Mouse (Mus musculus): ENCODE results near the gene Lasp1.
"Not testable (repeated sequence)": the region's sequence is repeated elsewhere in the genome, so short reads cannot be mapped to it uniquely, and the experiment has no call there.

Gene Lasp1

DNA sequence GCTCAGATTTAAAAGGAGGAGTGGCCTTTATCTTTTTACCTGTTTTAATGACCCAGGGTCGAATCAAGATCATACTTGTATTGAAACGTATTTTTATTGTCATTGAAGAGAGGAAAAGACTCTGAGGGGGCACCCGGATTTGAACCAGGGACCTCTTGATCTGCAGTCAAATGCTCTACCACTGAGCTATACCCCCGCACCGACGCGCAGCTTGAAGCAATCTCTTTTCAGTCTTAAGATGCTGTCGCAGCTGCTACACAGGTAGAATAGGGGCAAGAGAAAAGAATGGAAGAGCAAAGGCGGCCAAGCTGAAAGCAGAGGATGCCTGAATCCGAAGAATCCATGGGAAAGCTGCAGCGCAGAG is at the start of gene Lasp1:
Gene Lasp1 (plus strand): TSS at position 219 of the 364 bp plus-strand sequence.
- peak; percentile 77 for DNase-seq (ENCODE audit: low spot score)

DNA sequence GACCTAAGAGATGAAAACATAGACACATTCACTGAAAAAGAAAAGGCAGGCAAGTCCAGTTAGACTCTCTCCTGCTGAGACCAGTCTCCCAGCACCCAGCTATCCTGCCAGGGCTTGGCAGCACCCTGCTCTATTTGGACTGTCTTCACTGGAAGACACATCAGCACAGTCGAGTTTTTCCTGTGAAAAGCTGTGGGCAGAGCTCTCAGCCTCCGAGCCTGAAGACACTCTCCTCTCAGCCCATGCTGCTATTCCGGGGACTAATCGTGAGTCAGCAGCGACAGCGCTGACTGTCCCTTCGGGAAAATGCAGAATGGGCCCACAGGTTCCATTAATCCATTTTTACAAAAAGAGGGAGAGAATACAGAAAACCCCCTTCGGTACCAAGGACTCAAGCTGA is 45.5 kb upstream of the Lasp1 start:
- no peak for DNase-seq (ENCODE audit: low spot score)

DNA sequence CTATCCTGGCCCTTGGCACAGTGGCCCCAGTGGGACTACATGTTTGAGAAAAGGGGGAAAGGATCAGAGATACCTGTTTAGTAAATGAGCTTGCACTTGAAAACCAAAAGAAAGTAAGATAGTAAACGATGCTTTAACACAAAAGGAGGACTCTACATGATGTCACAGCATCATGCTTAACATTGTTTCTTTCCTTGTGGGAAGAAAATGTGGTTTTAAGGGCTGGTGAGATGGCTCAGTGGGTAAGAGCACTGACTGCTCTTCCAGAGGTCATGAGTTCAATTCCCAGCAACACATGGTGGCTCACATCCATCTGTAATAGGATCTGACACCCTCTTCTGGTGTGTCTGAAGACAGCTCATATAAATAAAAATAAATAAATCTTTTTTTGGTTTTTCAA is 40.7 kb upstream of the Lasp1 start:
- DNase-seq (ENCODE audit: low spot score): no peak

DNA sequence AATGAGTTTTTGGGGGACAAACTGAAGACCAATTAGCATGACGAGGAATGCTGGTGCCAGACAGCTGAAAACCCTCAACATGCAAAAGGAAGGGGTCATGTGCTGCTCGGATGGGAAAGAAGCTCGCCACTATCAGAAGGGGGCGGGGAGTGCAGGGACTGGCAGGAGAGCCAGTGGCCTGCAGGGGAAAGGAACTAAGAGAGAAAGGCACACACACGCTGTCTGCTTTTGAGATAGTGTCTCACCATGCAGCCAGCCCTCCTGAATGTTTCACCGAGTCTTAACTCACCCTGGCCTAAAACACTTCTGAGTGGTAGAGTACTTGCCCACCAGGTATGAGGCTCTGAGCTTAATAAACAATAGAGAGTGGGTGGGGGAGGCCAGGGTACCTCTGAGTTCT is 39.9 kb upstream of the Lasp1 start:
- DNase-seq (ENCODE audit: low spot score): no peak

DNA sequence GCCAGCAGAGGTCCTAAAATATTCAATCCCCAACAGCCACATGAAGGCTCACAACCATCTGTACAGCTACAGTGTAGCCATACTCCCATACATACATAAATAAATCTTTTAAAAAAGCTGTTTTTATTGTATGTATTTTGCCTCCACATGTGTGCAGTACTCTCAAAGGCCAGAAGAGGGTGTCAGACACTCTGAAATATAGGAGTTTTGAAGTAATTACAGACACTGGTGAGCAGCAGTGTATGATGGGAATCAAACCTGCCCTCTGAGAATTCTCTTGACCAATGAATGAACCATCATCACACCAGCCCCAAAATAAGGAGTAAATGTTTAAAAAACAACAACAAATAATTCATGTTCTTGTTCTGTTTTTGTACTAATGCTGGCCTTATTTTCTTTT is 37.2 kb upstream of the Lasp1 start:
- no peak for DNase-seq (ENCODE audit: low spot score)

DNA sequence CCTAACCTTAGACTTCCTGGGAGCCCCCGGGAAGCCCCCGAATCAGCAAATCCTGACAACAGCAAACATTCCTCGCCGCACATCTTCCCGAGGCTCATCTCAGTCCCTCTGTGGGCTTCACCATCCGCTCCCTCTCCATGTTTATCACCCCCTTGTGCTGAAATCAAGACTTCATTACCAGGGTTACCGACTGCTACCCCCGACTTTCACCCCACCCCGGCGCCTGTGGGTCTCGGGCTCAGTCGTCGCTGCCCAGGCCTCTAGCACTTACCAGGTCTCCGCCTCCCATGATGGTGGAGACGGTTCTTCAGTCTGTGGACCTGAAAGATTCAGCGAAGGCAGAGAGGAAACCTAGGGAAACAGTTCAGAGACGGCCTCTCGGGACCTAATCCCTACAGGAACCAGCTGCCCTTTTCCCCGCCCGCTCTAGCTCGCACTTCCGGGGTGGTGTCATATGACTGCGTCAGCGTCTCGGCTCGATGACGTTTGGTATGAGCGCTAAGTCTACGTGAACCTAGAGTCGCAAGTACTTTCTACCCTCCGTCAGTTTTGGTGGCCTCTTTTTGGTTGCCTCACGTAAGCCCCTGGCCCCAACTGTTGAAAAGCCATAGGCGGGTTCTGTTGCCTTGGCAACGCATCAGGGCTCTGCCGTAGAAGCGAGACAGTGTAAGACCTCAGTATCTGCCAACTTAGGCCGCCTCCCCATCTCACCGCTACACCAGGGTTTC is 32.5 kb upstream of the Lasp1 start, which contains the start of gene Cwc25:
Gene Cwc25 (minus strand): TSS at position 403 of the 728 bp plus-strand sequence.
- DNase-seq (ENCODE audit: low spot score): peak; percentile 90

DNA sequence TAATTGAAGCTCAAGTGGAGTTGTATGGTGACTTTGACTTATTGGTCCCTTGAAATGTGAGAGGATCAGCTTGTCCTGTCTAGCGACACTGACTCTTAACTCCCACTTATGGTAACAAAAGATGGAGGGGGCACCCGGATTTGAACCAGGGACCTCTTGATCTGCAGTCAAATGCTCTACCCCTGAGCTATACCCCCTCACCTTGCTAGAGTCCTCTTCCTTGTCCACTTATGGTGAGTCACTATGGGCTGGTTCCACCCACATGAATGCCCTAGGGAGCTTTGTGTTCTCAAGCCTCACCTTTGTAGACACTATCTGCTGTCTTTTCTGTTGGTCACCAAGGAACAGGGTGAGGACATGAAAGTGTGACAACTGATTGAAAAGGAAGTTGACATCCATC is 29.1 kb upstream of the Lasp1 start:
- no peak for DNase-seq (ENCODE audit: low spot score)

DNA sequence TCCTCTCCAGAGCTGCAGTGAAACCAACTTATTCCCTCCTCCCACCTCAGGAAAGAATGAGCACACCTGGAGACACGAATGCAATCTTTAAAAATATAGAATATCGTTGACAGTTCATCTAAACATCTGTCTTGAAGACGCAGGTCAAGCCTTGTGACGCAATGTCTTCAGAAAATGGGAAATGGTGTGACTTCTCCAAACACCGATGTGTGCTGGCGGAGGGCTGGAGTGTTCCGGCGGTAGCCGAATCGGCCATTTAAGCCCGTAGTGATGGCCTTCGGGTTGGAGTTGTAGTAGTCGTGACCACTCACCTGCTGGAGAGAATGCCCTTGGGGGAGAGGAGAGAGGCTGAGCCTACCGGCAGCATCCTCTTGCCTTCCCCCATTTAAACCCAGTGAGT is 27.4 kb upstream of the Lasp1 start:
- DNase-seq (ENCODE audit: low spot score): no peak

DNA sequence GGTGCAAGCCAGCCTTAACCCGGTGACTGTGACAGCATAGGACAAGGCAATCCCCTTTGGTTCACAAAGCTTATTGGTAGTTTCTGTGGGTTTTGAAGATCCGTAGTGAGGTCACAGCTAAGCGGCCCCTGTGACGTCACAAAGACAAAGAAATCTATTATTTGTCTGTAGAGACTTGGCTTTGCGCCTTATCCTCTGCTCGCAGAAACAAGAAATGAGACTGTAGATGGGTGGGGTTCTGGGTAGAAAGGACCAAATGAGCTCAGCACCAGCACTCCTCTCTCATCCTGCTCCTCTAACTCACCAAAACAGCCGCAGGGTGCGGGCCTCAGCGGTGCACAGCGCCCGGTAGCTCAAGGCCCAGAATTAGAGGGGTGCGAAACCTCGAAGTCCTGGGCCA is 23.6 kb upstream of the Lasp1 start:
- no peak for DNase-seq (ENCODE audit: low spot score)

DNA sequence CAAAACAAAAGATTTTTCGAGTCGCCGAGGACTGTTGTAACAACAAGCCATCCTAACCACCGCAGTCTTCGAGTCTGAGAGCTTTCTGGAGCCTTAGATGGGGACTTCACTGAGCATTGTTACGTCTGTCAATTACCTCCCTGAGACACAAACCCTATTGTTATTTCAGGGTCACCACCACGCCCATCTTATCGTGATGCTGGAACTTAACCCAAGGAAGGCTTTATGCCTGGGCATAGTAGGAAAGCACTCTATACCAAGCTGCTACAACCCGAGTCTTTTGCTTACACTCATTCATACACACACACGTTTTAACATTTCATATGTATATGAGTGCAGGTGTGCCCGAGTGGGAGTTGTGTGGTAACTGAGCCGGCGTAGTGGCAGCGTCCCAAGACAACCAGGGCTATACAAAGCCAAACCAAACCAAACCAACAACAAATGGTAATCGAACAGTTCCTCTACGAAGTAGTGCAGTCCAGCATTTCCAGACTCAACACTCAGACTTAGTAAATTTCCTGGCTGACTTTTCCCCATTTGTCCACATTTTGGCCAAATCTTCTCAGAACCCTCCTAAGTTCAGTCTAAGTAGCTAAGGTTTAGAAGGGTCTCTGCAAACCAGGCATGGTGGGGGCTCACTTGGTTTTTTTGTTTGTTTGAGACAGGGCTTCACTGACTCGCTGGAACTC is 22.8 kb upstream of the Lasp1 start, which contains the start of gene 1700001P01Rik:
Gene 1700001P01Rik (minus strand): TSS at position 111 of the 689 bp plus-strand sequence.
- DNase-seq (ENCODE audit: low spot score): no peak

DNA sequence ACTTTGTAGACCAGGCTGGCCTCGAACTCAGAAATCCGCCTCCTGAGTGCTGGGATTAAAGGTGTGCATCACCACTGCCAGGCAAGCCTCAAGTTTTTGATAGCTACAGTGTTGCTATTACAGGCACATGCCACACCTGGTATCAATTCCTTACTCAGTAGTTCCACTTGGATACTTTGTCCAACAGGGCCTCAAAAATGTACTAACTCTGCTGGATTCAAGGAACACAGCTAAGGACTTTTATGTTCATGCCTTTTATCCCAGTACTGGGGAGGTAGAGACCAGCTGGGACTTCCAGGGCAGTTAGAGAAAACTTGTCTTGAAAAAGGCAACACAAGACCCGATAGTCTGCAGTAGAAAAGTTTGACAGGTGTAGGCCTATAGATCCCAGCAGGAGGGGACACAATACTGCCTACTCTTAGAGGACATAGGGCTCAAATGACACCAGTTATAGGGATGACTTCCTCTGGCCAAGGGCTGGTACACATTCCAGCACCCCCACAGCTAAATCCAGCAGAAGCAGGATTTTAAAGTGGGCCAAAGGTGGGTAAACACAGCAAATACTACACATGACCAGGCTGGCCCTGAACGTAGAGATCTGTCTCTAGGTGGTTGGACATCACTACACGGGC is 22.2 kb upstream of the Lasp1 start:
- DNase-seq (ENCODE audit: low spot score): no peak

DNA sequence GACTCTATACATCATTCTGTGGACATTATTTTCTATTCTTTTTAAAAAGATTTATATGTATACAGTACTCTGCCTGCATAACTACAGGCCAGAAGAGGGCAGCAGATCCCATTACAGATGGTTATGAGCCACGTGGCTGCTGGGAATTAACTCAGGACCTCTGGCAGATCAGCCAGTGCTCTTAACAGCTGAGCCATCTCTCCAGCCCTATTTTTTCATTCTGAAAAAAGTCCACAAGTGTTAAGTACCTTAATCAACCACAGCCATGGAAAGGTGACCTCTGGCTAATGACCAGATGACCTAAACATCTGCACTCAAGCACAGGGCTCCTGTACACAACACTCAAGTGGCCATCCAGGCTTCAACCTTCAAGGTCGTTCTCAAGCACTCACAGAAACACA is 21.7 kb upstream of the Lasp1 start:
- no peak for DNase-seq (ENCODE audit: low spot score)

DNA sequence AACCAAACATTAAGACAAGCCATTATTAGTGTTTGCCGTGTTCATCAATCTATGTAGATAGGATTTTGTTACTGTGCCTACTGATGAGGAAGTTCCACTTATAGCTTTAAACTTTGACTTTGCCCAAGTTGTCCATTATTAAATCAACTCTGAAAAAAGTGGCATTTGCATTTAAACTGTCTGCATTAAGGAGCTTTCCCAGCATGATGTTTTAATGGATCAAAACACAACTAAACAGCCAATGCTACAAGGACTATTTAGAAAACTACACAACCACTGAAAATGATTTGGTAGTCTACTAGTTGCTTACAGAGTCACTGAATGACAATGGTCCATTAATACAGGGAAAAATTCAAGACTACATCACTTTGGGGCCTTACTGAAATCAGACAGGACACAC is 19.9 kb upstream of the Lasp1 start:
- no peak for DNase-seq (ENCODE audit: low spot score)

DNA sequence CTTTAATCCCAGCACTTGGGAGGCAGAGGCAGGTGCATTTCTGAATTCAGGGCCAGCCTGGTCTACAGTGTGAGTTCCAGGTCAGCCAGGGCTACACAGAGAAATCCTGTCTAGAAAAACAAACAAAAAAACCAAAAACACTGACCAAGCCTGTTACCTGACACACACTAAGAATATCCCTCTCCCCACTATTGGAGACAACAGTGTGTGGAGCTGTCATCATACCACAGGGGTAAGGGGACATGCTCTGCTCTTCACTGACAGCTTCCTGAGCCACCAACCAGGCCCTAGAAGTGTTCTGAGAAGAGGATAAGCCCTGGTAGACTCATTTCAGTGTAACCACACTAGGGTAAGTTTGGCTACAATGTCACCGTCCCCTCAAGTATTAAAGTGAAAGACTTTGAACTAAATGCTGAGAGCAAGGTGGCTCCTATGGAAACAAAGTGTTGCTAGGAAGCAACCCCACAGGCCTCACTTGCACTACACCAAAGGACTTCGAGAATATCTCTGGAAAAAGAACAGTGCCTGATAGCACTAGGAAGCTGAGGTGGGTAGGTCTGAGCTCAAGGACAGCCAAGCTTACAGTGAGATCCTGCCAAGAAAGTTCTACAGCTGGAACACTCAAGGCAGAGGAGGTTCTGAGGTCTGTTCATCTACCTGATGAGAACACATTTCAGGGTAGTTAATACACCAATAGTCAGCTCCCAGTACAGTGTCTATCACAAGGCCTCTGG is 18.7 kb upstream of the Lasp1 start:
- DNase-seq (ENCODE audit: low spot score): no peak

DNA sequence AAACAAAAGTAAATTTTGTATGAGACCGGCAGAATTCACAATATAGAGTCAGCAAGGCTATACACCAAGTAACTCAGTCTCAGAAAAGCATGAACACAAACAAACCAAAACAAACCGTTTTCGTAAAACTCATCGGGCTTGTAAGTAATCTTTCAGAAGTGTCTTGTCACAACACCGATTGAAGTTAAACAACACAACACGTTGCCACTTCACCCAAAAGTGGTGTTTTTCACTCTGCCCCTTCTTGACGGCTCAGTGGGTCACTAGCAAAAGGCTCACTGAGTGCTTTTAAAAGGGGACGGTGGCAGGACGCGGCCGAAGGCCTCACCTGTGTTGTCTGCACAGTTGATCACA is 17.3 kb upstream of the Lasp1 start:
- DNase-seq (ENCODE audit: low spot score): no peak

DNA sequence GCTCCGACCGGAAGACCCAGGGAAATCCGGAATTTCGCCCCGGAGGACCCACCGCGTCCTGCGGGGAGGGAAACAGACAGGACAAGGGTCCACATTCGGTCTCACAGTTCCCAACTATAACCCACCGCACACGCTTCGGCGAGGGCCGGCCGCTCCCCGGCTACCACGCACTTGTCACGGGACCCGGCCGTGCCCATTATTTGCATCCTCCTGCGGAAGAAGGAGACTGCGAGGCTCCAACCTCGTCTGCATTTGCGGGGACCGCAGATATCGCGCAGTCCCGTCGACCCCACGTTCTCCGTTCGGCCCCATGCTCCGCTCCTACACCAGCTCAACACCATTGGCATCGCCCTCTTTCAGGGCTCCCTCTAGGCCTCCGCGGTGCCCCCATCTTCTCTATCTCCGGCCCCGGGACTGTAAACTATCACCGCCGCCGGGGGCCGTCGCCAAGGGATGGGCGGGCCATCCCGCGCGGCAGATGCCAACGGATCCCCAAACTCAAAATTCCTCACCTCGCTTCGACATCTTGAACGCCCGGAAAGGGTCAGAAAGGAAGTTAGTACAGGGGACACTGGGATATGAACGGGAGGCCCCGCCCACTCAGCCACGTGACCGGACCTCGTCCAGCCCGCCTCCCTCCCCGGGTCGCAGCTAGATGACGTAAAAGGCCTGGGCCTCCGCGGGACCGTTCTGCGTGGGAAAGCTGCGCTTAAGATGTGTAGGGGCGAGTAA is 16.8 kb upstream of the Lasp1 start, which contains the start of gene Rpl23:
Gene Rpl23 (minus strand): TSS at position 606 of the 732 bp plus-strand sequence.
- DNase-seq (ENCODE audit: low spot score): peak; percentile 98

DNA sequence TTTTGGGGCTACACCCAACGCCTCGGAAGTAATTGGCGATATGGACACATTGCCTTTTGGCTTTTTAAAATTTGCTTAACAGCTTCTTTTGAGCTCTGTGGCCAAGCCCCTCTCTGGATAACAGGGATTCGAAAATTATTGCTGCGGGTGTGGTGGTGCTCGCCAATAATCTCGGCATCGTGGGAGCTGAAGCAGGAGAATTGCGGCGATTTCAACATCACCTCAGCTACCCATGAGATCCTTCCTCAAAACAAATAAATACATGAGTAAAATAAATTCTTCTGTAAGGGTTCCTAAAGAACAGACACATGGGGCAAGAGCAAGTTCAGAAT is 16.3 kb upstream of the Lasp1 start:
- DNase-seq (ENCODE audit: low spot score): no peak

DNA sequence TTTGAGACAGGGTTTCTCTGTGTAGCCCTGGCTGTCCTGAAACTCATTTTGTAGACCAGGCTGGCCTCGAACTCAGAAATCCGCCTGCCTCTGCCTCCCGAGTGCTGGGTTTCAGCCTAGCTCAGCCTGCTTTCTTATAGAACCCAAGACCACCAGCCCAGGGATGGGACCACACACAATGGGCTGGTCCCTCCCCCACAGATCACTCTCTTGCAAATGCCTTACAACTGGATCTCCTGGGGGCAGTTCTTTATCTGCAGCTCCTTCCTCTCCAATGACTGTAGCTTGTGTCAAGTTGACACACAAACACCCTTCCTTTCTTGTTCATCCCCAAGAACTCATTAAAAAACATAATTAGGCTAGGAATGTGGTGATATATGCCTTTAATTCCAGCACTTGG is 10.8 kb upstream of the Lasp1 start:
- DNase-seq (ENCODE audit: low spot score): no peak

DNA sequence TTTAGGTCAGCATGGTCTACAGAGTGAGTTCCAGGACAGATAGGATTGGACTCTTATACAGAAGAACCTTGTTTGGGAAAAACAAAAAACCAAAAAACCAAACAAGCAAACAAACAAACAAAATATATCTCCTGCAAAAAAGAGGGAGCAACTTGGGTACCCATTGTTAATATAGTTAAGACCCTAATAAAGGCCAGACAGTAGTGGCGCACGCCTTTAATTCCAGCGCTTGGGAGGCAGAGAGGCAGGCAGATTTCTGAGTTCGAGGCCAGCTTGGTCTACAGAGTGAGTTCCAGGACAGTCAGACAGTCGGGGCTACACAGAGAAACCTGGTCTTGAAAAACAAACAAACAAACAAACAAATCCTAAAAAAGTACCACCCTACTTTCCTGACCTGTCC is 9.1 kb upstream of the Lasp1 start:
- DNase-seq (ENCODE audit: low spot score): no peak

DNA sequence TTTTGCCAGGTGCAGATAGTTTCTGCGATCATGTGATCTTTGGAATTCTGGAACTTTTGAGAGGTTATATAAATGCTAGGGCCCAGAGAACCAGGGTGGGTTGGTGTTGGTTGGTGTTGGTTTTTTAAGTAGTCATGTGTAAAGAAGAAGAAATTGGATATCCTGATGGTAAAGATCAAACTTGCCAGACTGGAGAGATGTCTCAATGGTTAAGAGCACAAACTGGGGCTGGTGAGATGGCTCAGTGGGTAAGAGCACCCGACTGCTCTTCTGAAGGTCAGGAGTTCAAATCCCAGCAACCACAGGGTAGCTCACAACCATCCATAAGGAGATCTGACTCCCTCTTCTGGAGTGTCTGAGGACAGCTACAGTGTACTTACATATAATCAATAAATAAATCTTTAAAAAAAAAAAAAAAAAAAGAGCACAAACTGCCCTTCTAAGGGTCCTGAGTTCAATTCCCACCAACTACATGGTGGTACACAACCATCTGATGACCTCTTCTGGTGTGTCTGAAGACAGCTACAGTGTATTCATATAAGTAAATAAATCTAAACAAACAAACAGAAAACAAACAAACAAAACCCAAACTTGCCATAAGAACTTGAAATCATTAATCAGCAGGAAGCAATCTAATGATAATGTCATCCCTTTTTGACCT is 7.9 kb upstream of the Lasp1 start:
- DNase-seq (ENCODE audit: low spot score): not testable (repeated sequence)

DNA sequence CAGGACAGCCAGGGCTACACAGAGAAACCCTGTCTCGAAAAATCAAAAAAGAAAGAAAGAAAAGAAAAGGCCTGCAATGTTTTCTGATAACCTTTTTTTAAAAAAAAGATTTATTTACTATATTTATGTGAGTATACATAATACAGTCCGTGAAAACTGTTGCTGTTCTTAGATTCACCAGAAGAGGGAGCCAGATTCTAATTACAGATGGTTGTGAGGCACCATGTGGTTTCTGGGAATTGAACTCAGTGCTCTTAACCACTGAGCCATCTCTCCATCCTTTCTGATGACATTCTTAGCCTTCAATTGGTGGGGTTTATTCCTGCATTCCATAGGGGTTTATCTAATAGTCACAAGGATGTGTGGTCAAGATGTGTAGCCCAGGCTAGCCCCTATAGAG is 5.6 kb upstream of the Lasp1 start:
- DNase-seq (ENCODE audit: low spot score): no peak

All from spleen, adult 12 weeks (tissue).